Mouse (Mus musculus) spleen, adult 18-20 months (tissue): ENCODE measurements around the gene Cd209a.
A peak's percentile ranks its signal among the peaks of the same experiment; 100 is the strongest.
"Not testable (repeated sequence)": the region's sequence is repeated elsewhere in the genome, so short reads cannot be mapped to it uniquely, and the experiment has no call there.

ENCODE experiments used
- DNase-seq, 2 experiments: peaks; one replicate each; pipeline ENCODE4 v3.0.0; 2022; ENCODE audit warnings: mixed read lengths in 2 of 2

The Cd209a gene

DNA sequence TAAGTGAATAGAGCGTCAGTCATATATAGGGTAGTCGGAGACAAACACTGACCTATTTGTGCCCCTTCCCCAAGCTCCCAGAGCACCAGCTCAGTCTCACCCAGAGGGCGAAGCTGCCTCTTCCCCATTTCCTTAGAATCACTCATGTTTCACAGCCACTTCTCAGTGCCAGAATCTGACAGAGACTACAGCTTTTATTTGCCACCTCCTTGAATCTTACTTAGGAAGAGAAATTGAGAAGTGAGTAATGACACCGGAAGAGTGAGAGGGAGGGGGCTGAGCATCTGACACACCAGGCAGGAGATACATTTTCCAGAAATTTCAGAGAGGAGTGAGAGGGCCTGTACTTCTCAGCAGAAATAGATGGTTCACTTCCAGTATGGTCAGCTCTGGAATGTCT, at the start of gene Cd209a:
Gene Cd209a, minus strand, starts transcription at position 224 of the 400 bp plus-strand sequence.
- no peak for DNase-seq

DNA sequence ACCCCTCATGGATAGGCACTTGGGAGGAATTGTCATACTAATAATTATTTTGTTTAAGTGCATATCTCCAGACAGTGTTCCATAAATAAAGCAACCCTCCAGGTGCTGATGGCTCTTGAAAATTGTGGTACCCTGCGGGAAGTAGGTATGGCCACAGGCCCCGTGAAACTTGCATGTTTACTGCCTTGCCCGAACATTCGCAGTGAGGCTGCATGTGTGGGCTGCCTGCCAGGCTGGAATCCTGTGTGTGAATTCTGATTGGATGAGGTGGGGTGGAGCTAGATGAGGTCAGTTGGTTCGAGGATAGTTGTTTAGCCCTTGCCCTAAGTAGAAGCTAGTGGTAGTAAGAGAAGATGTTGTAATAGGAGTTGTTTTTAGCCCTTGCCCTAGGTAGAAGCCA, 19.9 kb upstream of the Cd209a start:
- DNase-seq, result not testable (repeated sequence)

DNA sequence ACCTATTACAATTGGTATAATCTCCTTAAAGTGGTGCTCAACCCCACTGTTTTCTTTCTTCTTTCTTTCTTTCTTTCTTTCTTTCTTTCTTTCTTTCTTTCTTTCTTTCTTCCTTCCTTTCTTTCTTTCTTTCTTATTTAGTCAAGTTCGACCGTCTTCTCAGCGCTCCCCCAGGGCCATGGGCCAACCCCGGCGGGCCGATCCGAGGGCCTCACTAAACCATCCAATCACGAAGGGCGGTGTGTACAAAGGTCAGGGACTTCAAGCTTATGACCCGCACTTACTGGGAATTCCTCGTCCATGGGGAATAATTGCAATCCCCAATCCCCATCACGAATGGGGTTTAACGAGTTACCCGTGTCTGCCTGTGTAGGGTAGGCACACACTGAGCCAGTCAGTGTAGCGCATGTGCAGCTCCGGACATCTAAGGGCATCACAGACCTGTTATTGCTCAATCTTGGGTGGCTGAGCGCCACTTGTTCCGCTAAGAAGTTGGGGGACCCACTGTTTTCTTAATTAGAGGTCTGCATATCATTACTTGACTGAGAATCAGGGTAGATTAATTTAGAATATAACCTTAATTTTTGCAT, 5.6 kb upstream of the Cd209a start:
- DNase-seq, result peak; percentile 13 to 47

DNA sequence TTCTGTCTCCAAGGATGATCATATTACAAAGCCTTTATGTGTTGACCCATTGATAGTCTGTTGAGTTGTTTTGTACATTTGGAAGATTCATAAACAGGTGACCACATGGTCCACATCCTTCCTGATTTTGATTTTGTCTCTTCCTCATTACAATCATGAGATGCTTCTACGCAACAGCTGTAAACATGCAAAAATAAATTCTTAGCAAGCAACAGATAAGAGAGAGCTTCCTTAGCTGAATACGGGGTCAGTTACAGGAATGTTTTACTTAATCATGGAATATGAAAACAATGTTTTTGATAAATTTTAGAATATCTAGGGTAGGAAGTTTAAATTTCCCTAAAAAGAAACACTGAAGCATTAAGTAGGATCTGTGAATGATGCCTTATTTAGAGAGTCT, 11.8 kb downstream of the Cd209a start:
- DNase-seq, result no peak

DNA sequence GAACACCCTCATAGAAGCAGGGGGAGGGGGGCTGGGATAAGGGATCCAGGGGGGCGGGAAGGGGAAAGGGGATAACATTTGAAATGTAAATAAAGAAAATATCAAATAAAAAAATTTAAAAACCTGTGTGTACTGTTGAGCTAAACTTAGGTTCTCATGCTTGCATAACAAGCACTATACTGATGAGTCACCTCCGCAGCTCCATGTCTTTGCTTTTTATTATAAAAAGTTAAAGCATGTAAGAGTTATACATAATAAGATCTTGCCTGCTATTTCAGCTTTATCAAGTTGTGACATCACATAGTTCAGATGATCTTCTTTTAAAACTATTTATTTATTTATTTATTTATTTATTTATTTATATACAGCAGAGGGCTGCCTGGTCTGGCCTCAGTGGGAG, 13.2 kb downstream of the Cd209a start:
- no peak for DNase-seq

DNA sequence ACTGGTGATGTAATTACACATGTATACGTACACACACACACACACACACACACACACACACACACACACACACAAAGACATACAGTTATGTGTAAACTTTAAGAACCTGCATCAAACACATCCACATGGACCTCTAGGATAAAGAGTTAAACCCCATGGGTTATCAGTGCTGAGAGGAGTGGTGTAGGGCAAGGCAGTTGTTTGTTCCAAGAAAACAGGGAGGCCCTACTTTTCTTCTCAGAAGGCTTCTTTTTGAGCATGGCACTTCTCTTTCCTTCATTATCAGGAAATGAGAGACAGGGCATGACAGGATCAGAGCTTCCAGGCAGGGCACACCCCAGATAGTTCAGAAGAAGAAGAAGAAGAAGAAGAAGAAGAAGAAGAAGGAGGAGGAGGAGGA, 14.7 kb downstream of the Cd209a start:
- no peak for DNase-seq

DNA sequence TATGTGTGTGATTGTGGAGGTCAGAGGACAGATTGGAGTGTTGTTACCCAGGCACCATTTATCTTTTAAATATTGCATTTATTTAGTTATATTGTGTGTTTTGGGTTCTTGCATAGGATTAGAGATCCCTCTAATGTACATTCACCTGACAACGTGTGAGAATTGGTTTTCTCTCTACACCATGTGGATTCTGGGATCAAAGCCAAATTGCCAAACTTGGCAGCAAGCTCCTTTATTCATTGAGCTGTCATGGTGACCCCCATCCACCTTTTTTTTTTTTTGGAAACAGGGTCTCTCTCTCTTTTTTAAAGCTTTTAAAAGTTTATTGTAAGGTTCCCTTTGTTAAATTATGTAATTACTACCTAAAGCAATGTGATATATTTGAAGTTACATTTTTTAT, 27.7 kb downstream of the Cd209a start:
- no peak for DNase-seq

DNA sequence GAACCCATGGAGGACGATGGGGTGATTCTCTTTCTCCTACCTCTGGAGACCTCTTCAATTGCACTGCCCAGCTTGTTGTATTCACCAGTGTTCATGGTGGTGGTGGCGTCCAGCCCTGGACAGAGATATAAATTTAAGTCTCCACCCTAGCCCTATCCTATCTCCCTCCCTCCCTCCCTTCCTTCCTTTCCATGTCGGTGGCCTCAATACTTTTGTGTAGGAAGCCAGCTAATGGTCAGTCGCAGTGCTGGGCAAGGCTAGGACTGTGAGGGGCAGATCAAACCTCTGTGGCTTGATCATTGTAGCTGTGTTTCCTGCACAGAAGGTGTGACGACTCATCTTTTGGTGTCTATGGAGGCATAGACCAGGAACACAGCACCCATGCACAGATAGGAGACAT, 28.2 kb downstream of the Cd209a start, which contains the start of gene Clec4g:
Gene Clec4g, minus strand, starts transcription at position 101 of the 400 bp plus-strand sequence.
- DNase-seq, result no peak

DNA sequence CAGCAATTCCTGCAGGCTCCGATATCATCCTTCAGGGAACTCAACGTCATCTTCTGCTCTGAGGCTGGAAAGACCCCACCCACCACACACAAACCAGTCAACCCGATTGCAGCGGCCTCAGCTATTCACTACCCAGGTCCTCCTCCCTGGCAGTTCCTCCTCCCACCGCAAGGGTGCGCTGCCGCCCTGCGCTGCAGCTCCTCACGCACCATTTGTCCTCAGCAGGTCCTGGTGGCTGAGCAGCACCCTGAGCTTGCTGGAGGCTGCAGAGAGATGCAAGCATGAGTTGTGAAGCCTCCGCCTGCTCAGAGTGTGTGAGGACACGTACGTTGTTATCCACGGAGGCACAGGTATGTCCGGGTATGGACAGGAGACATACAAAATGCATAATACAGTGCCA, 30.2 kb downstream of the Cd209a start:
- DNase-seq, result peak; percentile 70 to 86

DNA sequence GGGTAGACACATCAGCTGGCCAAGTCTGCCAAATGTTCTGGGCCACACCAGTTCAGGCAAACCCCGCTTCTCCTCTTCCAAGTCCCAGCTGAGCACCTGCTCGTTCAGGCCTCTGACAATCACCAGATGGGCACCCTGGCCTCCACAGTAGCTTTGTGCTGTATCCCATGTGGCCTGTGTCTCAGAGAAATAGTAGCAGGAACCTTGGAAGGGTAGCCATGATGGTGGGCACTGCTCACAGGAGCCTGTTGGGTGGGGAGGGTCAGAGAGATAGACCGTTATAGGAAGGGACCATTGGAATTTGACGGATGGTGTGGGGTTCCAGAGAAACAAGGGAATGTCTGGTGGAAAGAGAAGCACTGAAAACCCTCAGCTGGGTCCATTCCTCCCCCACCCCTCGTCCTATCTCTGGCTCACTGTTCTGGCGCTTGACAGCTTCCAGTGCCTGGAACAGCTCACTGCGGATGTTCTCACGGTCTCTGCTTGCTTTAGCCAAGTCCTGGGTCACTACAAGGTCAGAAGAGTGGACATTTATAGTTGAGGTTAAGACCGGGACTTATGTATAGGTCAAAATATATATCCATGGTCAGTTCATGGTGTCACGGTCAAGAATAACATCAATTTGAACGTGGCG, 31.3 kb downstream of the Cd209a start:
- no peak for DNase-seq

DNA sequence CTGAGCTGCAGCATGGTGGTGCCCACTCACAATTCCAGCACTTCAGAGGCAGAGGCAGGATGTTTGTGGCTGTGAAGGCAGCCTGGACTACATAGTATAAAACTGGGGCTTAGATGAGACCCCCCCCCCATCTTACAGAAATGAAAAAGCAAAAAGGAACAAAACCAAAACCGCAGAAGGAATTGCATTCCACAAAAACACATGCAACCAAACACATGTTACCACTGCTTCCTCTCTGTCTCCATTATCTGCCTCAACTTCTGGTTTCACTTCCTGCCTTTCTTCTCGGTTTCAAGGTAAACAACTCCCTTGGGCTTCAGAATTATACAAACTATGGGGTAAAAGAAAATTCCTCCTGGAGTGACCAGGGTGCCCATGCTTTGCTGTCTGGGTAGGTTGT, 37.1 kb downstream of the Cd209a start:
- DNase-seq, result no peak

DNA sequence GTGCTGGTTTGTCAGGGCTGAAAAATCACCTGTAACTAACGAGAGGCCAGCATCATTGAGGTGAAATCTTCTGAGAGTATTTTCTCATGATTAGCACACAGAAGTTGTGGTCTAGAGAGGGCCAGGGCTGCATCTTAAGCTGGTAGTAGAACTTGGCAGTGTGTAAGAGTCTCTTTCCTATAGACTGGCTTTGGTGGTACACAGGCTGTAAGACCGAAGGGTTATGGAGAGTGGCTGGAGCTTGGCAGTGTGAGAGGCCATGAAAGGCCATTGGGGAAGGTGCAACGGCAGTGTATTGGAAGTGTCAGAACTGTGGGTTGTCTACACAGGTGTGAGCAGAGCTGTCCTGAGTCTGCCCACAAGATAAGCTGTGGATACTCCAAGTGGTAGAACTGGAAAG, 38.5 kb downstream of the Cd209a start:
- DNase-seq, result no peak

DNA sequence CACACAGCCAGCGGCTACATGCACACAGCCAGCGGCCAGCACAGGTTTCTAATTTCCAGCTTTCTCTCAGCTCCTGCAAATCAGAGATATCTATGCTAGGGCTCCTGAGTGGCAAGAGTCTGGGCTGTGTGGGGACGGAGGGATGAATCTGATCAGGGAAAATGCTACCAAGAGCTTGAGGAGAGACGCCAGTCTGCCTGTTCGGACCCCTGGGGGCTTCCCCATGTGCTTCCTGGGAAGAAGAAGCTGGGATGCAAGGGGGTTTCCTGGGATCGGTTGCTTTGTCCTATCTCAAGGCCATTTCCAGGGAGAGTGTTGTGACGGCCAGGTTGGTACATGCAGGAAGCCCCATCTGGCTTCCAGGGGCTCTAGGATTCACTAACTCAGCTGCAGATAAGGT, 41.2 kb downstream of the Cd209a start:
- no peak for DNase-seq

DNA sequence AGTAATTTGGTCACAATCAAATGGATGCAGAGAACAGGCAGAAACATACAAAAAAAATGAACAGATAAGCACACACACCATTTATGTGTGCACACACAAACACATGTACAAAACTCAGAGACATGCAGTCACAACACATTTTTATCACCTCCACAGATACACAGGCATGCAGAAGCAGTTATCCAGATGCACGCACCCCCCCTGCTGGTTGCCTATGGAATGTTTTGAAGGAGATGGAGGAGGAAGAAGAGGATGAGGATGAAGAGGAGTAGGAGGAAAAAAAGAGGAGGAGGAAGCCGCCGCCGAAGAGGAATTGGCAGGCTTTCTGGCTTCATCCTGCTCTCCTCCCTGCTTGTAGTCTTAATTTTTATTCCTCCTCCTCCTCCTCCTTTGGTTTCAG, 43.1 kb downstream of the Cd209a start:
- DNase-seq, result peak in 1 of 2 experiments; percentile 46

DNA sequence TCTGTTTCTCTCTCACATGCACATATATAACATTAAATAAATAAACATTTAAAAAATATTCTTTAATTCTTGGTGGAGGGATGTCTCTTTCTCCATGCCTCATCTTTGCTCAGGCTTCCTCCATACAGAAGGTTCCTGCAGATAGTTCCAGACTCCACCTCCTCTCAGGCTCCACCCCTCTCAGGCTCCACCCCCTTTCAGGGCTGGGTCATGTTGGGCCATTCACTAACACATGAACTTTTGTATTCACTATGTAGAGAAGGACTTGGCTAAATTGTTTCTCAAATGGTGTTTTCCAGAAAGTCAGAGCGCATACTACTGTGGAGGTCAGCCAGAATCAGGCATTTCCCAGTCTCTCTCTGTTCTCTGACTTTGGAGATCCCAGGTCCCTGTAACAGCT, 47.3 kb downstream of the Cd209a start:
- peak in 1 of 2 experiments; percentile 11 for DNase-seq

DNA sequence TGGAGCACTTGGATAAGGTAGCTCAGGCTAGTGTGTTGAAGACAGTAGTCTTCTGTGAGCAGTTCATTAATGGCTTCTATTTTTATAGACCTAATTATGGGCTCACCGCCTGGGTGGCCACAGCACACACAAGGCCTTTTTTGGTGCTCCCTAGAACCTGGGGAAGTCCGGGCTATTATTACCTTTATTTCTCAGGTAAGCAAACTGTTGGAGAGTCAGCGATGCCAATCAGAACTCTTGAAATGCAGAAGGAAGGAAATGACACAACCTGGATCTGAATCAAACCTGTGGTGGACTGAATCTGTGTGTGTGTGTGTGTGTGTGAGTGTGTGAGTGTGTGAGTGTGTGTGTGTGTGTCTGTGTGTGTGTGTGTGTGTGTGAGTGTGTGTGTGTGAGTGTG, 54.7 kb downstream of the Cd209a start, which contains the start of gene Fcer2a:
Gene Fcer2a, minus strand, starts transcription at position 55 of the 400 bp plus-strand sequence.
- peak in 1 of 2 experiments; percentile 16 for DNase-seq
